Comparison of ENCODE assay signal across 8 mouse cellular contexts in genomic region chr8:120494903-120495302, GRCm38 (mm10).
A peak's percentile ranks its signal among the peaks of the same experiment; 100 is the strongest.
DNase-seq lines count a peak whose midpoint lies in the region; ATAC-seq and TF ChIP-seq lines count a peak whose summit lies in the region.

No protein-coding gene starts in this region.

- H3K36me3 ChIP-seq in heart, embryonic 15.5 days, result no peaks in the 10 kb centered on the region
- no peaks in the 10 kb centered on the region for H3K36me3 ChIP-seq in kidney, postnatal 0 days (ENCODE audit: insufficient read depth, low read length)
- H3K36me3 ChIP-seq in stomach, embryonic 16.5 days (ENCODE audit: control insufficient read depth, insufficient read depth, low read length), result no peaks in the 10 kb centered on the region

- peaks cover 13% of the 10 kb centered on the region; the same call in 1 of the 2 replicates for H3K4me1 ChIP-seq in embryonic fibroblast, embryonic 13.5 days (ENCODE audit: control insufficient read depth, insufficient read depth, low read length)
- peaks cover 98% of the 10 kb centered on the region for H3K4me1 ChIP-seq in heart, embryonic 15.5 days (replicated peaks)
- H3K4me1 ChIP-seq in kidney, postnatal 0 days (replicated peaks; ENCODE audit: insufficient read depth, low read length), result peaks cover 77% of the 10 kb centered on the region
- H3K4me1 ChIP-seq in stomach, embryonic 16.5 days (ENCODE audit: control insufficient read depth, insufficient read depth, low read length), result peaks cover 74% of the 10 kb centered on the region

- no peaks in the 10 kb centered on the region for H3K27me3 ChIP-seq in heart, embryonic 15.5 days
- H3K27me3 ChIP-seq in kidney, postnatal 0 days (ENCODE audit: insufficient read depth, low read length), result no peaks in the 10 kb centered on the region
- H3K27me3 ChIP-seq in stomach, embryonic 16.5 days (ENCODE audit: control insufficient read depth, insufficient read depth, low read length), result no peaks in the 10 kb centered on the region

- TF ChIP-seq POLR2A in embryonic fibroblast, embryonic 13.5 days (IDR thresholded peaks at IDR 0.05; ENCODE audit: low read depth, low read length), result no peak

- no peaks in the 10 kb centered on the region for H3K9me3 ChIP-seq in heart, embryonic 15.5 days (replicated peaks)
- H3K9me3 ChIP-seq in kidney, postnatal 0 days (replicated peaks; ENCODE audit: low read length), result no peaks in the 10 kb centered on the region
- H3K9me3 ChIP-seq in stomach, embryonic 16.5 days (replicated peaks; ENCODE audit: control insufficient read depth, low read length), result no peaks in the 10 kb centered on the region

- no peak overlapping the region for H3K4me3 ChIP-seq in embryonic fibroblast, embryonic 13.5 days (ENCODE audit: insufficient read depth, low read length)
- H3K4me3 ChIP-seq in heart, embryonic 15.5 days, result no peak overlapping the region
- no peak overlapping the region for H3K4me3 ChIP-seq in kidney, postnatal 0 days (replicated peaks; ENCODE audit: low read depth, low read length)
- H3K4me3 ChIP-seq in stomach, embryonic 16.5 days (replicated peaks; ENCODE audit: low read length), result no peak overlapping the region

- no peak; the same call in 1 of the 2 replicates for ATAC-seq in heart, embryonic 15.5 days (replicated peaks; ENCODE audit: insufficient number of reproducible peaks, insufficient read depth, low FRiP score, low read depth)
- ATAC-seq in kidney, postnatal 0 days (replicated peaks; ENCODE audit: low FRiP score, low read depth), result peak; percentile 66
- no peak for ATAC-seq in stomach, embryonic 16.5 days (ENCODE audit: insufficient read depth, low FRiP score)

- peak overlapping the region; percentile 44 for H3K4me2 ChIP-seq in heart, embryonic 15.5 days
- peak overlapping the region; percentile 27; the same call in 1 of the 2 replicates for H3K4me2 ChIP-seq in kidney, postnatal 0 days (ENCODE audit: low read length)
- H3K4me2 ChIP-seq in stomach, embryonic 16.5 days (ENCODE audit: low read depth, low read length), result 0 out of 2 replicates have a peak overlapping the region, but pooled peaks have one; percentile 13

- H3K27ac ChIP-seq in embryonic fibroblast, embryonic 13.5 days (ENCODE audit: insufficient read depth, low read length), result peak overlapping the region; percentile 1; the same call in 1 of the 2 replicates
- H3K27ac ChIP-seq in heart, embryonic 15.5 days, result peak overlapping the region; percentile 72
- peak overlapping the region; percentile 86 for H3K27ac ChIP-seq in kidney, postnatal 0 days
- H3K27ac ChIP-seq in stomach, embryonic 16.5 days (ENCODE audit: low read length), result peak overlapping the region; percentile 48

- DNase-seq in spleen, adult 18-20 months, result peak; percentile 44 to 50
- DNase-seq in spleen, postnatal 14 days (ENCODE audit: low spot score in 2 of 2), result no peak
- peak; percentile 89 for DNase-seq in kidney, postnatal 0 days (ENCODE audit: low spot score)
- peak; percentile 93 for DNase-seq in lung, postnatal 10 days
- no peak for DNase-seq in layer of hippocampus, adult 18-20 months (ENCODE audit: low spot score in 2 of 2)

- H3K9ac ChIP-seq in heart, embryonic 15.5 days, result peak overlapping the region; percentile 40
- H3K9ac ChIP-seq in kidney, postnatal 0 days (ENCODE audit: low read depth, low read length), result no peak overlapping the region
- peak overlapping the region; percentile 46 for H3K9ac ChIP-seq in stomach, embryonic 16.5 days (ENCODE audit: low read length)

- 11% methylated on average over 15 of the region's 15 CpGs for whole genome bisulfite sequencing in heart, embryonic 15.5 days
- WGBS in kidney, postnatal 0 days, result 5% methylated on average over 15 of the region's 15 CpGs
- WGBS in stomach, embryonic 16.5 days, result 51% methylated on average over 15 of the region's 15 CpGs

- TF ChIP-seq CTCF in embryonic fibroblast, embryonic 13.5 days (IDR thresholded peaks at IDR 0.05; ENCODE audit: borderline replicate concordance, insufficient read depth, low read length), result no peak
- TF ChIP-seq CTCF in kidney, postnatal 0 days (IDR thresholded peaks at IDR 0.05; ENCODE audit: low read depth), result no peak

Comparison
In these comparisons a context has a peak if more than half of its experiments do, and no peak if none do; other contexts are left out.
1. DNase-seq: peak in spleen, adult 18-20 months (2 of 2), kidney, postnatal 0 days (single experiment) and lung, postnatal 10 days (single experiment); none in spleen, postnatal 14 days (0 of 2) and layer of hippocampus, adult 18-20 months (0 of 2).
2. H3K27ac ChIP-seq: peak in every context shown above with its lines; median percentile 86 in kidney, postnatal 0 days; 72 in heart, embryonic 15.5 days; 48 in stomach, embryonic 16.5 days; 1 in embryonic fibroblast, embryonic 13.5 days.
3. Peak in every context shown above with its lines, with median percentiles within 50 percentile points of each other: H3K4me2 ChIP-seq.